Mouse (Mus musculus): ENCODE results near the gene Usp21. TPM values are rescaled to one million over a fixed set of nuclear protein-coding genes. Genes with fewer than 3 reads are reported as not detected.

The Usp21 gene
- polyA plus RNA-seq, 1 experiment from 2014 or later: 91.1 TPM

GRCm38 (mm10) chr1:171263185-171263611, 24.6 kb downstream of the Usp21 start:
- H3K9ac ChIP-seq: no peak overlapping the region
- H3K36me3 ChIP-seq: peaks cover 14% of the 10 kb centered on the region; the same call in 1 of the 2 replicates
- H3K27me3 ChIP-seq: no peaks in the 10 kb centered on the region
- H3K4me2 ChIP-seq (replicated peaks): peak overlapping the region; percentile 46
- no peaks in the 10 kb centered on the region for H3K9me3 ChIP-seq (replicated peaks)
- H3K4me3 ChIP-seq (replicated peaks): peak overlapping the region; percentile 25
- WGBS: 0% methylated on average over 2 of the region's 2 CpGs
- H3K4me1 ChIP-seq: peaks cover 17% of the 10 kb centered on the region
- peak; percentile 88 for ATAC-seq (ENCODE audit: insufficient number of reproducible peaks, low FRiP score, low TSS enrichment, low read depth)
- H3K27ac ChIP-seq (replicated peaks): peak overlapping the region; percentile 91

GRCm38 (mm10) chr1:171262594-171263130, 25.1 kb downstream of the Usp21 start:
- H3K4me3 ChIP-seq (replicated peaks): peak overlapping the region; percentile 25
- 2% methylated on average over 8 of the region's 8 CpGs for WGBS
- ATAC-seq (ENCODE audit: insufficient number of reproducible peaks, low FRiP score, low TSS enrichment, low read depth): peak; percentile 88
- H3K9me3 ChIP-seq (replicated peaks): no peaks in the 10 kb centered on the region
- peaks cover 17% of the 10 kb centered on the region for H3K4me1 ChIP-seq
- H3K9ac ChIP-seq: peak overlapping the region; percentile 7; the same call in 1 of the 2 replicates
- peak overlapping the region; percentile 46 for H3K4me2 ChIP-seq (replicated peaks)
- peaks cover 19% of the 10 kb centered on the region for H3K36me3 ChIP-seq
- no peaks in the 10 kb centered on the region for H3K27me3 ChIP-seq
- H3K27ac ChIP-seq (replicated peaks): peak overlapping the region; percentile 91

- peaks cover 36% of the 10 kb centered on the region for H3K36me3 ChIP-seq
- H3K27ac ChIP-seq (replicated peaks): no peak overlapping the region; the same call in 1 of the 2 replicates
- no peak overlapping the region for H3K4me3 ChIP-seq (replicated peaks)
- H3K4me2 ChIP-seq (replicated peaks): no peak overlapping the region
- H3K4me1 ChIP-seq: peaks cover 19% of the 10 kb centered on the region
- H3K9me3 ChIP-seq (replicated peaks): no peaks in the 10 kb centered on the region
- ATAC-seq (ENCODE audit: insufficient number of reproducible peaks, low FRiP score, low TSS enrichment, low read depth): no peak
- 80% methylated on average over 3 of the region's 3 CpGs for WGBS
- H3K27me3 ChIP-seq: no peaks in the 10 kb centered on the region
- H3K9ac ChIP-seq: no peak overlapping the region
Observed at GRCm38 (mm10) chr1:171260316-171260715, 27.5 kb downstream of the Usp21 start.

DNA sequence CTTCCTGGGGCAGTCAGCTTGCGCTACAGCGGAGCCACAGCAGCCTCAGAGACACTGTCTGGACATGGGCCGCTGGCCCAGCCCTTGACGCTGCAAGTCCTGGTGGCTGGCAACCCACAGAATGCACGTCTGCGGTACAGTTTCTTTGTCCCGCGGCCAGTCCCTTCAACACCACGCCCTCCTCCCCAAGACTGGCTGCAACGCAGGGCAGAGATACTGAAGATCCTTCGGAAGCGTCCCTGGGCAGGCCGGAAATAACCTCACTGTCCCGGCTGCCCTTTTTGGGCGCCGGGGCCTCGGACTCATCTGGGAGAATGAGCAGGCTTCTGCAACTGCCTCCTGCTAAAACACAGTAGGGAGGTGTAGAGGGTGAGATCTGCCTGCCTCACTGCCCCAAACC, 28.9 kb downstream of the Usp21 start:
- no peak overlapping the region for H3K9ac ChIP-seq
- H3K4me2 ChIP-seq (replicated peaks): no peak overlapping the region
- no peaks in the 10 kb centered on the region for H3K9me3 ChIP-seq (replicated peaks)
- no peaks in the 10 kb centered on the region for H3K27me3 ChIP-seq
- H3K27ac ChIP-seq (replicated peaks): no peak overlapping the region
- ATAC-seq (ENCODE audit: insufficient number of reproducible peaks, low FRiP score, low TSS enrichment, low read depth): no peak
- 80% methylated on average over 17 of the region's 17 CpGs for WGBS
- H3K4me3 ChIP-seq (replicated peaks): no peak overlapping the region
- H3K36me3 ChIP-seq: peaks cover 46% of the 10 kb centered on the region
- peaks cover 21% of the 10 kb centered on the region for H3K4me1 ChIP-seq

DNA sequence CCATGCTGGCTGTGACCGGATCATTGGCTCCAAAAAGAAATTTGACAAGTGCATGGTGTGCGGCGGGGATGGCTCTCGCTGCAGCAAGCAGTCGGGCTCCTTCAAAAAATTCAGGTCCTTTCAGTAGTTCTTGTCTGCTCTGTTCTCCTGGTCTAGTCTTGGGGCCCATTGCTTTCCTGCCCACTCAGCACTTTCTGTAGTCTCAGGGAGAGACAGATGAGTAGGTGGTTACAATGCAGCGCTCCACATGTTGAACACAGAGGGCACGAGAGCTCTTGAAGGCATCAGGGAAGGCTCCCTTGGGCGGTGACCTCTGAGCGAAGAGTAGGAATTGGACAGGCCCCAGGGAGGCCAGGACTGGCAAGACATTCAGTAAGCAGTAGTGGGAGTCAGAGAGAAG, 30.0 kb downstream of the Usp21 start:
- H3K27me3 ChIP-seq: no peaks in the 10 kb centered on the region
- H3K4me3 ChIP-seq (replicated peaks): no peak overlapping the region
- H3K27ac ChIP-seq (replicated peaks): no peak overlapping the region
- no peak overlapping the region for H3K9ac ChIP-seq
- peaks cover 25% of the 10 kb centered on the region for H3K4me1 ChIP-seq
- H3K36me3 ChIP-seq: peaks cover 48% of the 10 kb centered on the region
- H3K4me2 ChIP-seq (replicated peaks): no peak overlapping the region
- WGBS: 89% methylated on average over 9 of the region's 9 CpGs
- no peak for ATAC-seq (ENCODE audit: insufficient number of reproducible peaks, low FRiP score, low TSS enrichment, low read depth)
- no peaks in the 10 kb centered on the region for H3K9me3 ChIP-seq (replicated peaks)

DNA sequence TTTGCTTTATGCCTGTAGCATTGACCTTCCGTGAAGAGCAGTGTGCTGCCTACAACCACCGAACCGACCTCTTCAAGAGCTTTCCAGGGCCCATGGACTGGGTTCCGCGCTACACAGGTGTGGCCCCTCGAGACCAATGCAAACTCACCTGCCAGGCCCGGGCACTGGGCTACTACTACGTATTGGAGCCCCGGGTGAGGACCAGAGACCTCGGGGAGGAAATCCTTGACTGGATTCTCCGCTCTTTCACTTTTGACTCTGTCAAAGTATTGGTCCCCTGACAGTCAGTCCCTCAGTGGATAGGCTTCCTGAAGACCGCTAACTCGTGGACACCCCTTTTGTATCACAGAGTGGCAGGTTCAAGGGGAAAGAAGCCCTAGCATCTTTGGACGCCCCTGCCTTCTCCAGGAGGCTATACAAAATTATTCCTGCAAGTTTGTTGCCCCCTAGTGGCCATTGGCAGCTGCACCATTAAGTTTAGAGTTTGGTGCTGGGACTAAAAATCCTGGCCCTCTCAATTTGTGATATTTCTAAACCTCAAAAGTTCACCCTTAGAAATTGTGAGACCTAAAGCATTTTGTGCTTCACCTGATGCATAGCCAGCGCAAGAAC, 30.7 kb downstream of the Usp21 start:
- no peak for ATAC-seq (ENCODE audit: insufficient number of reproducible peaks, low FRiP score, low TSS enrichment, low read depth)
- WGBS: 69% methylated on average over 15 of the region's 15 CpGs

DNA sequence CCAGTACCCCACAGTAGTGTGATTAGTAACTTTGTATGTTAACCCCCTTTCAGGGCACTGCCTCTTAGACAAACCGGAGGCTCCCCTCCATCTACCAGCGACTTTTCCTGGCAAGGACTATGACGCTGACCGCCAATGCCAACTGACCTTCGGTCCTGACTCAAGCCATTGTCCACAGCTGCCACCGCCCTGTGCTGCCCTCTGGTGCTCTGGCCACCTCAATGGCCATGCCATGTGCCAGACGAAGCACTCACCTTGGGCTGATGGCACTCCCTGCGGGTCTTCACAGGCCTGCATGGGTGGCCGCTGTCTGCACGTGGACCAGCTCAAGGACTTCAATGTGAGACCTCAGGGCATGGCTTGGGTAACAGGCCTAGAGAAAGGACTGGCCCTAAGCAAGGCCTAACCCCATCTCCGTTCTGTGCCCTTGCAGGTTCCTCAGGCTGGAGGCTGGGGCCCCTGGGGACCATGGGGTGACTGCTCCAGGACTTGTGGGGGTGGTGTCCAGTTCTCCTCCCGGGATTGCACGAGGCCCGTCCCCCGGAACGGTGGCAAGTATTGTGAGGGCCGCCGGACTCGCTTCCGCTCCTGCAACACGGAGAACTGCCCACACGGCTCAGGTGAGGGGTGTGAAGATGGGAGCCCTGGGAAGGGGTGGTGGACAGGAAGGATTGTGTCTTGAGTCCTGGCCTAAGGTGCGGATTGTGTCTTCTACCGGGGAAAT, 31.5 kb downstream of the Usp21 start:
- Histone ChIP-seq H3K27ac (replicated peaks) (no peak overlapping the region), H3K4me2 (replicated peaks) (no peak overlapping the region), H3K9me3 (replicated peaks) (no peaks in the 10 kb centered on the region), H3K27me3 (no peaks in the 10 kb centered on the region), H3K9ac (peak overlapping the region; percentile 18; the same call in 1 of the 2 replicates), H3K4me3 (replicated peaks) (no peak overlapping the region), H3K36me3 (peaks cover 48% of the 10 kb centered on the region), H3K4me1 (peaks cover 30% of the 10 kb centered on the region)
- no peak for ATAC-seq (ENCODE audit: insufficient number of reproducible peaks, low FRiP score, low TSS enrichment, low read depth)
- 86% methylated on average over 24 of the region's 24 CpGs for WGBS

More for the DNA sequence above, 30.7 kb downstream of the Usp21 start:
- Histone ChIP-seq H3K27ac (replicated peaks) (no peak overlapping the region), H3K4me2 (replicated peaks) (no peak overlapping the region), H3K27me3 (no peaks in the 10 kb centered on the region), H3K9ac (no peak overlapping the region), H3K4me3 (replicated peaks) (no peak overlapping the region), H3K36me3 (peaks cover 48% of the 10 kb centered on the region), H3K9me3 (replicated peaks) (no peaks in the 10 kb centered on the region), H3K4me1 (peaks cover 26% of the 10 kb centered on the region)

GRCm38 (mm10) chr1:171252415-171252814, 35.4 kb downstream of the Usp21 start:
- 32% methylated on average over 17 of the region's 17 CpGs for whole genome bisulfite sequencing
- peaks cover 68% of the 10 kb centered on the region for H3K4me1 ChIP-seq
- peak overlapping the region; percentile 74 for H3K4me2 ChIP-seq (replicated peaks)
- H3K27ac ChIP-seq (replicated peaks): peak overlapping the region; percentile 97
- peak overlapping the region; percentile 50 for H3K4me3 ChIP-seq (replicated peaks)
- no peaks in the 10 kb centered on the region for H3K9me3 ChIP-seq (replicated peaks)
- ATAC-seq (ENCODE audit: insufficient number of reproducible peaks, low FRiP score, low TSS enrichment, low read depth): no peak
- no peaks in the 10 kb centered on the region for H3K27me3 ChIP-seq
- peak overlapping the region; percentile 21 for H3K9ac ChIP-seq
- peaks cover 26% of the 10 kb centered on the region for H3K36me3 ChIP-seq

- no peaks in the 10 kb centered on the region for H3K9me3 ChIP-seq (replicated peaks)
- H3K36me3 ChIP-seq: peaks cover 25% of the 10 kb centered on the region
- ATAC-seq (ENCODE audit: insufficient number of reproducible peaks, low FRiP score, low TSS enrichment, low read depth): peak; percentile 77
- WGBS: 3% methylated on average over 13 of the region's 13 CpGs
- peak overlapping the region; percentile 97 for H3K27ac ChIP-seq (replicated peaks)
- peak overlapping the region; percentile 50 for H3K4me3 ChIP-seq (replicated peaks)
- peak overlapping the region; percentile 31 for H3K9ac ChIP-seq
- peak overlapping the region; percentile 74 for H3K4me2 ChIP-seq (replicated peaks)
- H3K4me1 ChIP-seq: peaks cover 70% of the 10 kb centered on the region
- H3K27me3 ChIP-seq: no peaks in the 10 kb centered on the region
Observed at GRCm38 (mm10) chr1:171251594-171252324, 36.0 kb downstream of the Usp21 start.

GRCm38 (mm10) chr1:171250680-171251593, 36.9 kb downstream of the Usp21 start, which contains the start of gene Ndufs2:
Gene Ndufs2, minus strand, starts transcription at chr1:171251388.
- Histone ChIP-seq H3K4me1 (peaks cover 73% of the 10 kb centered on the region), H3K4me2 (replicated peaks) (peak within 1 kb of the TSS; percentile 74), H3K36me3 (peaks cover 17% of the 10 kb centered on the region), H3K27ac (replicated peaks) (peak within 1 kb of the TSS; percentile 97), H3K27me3 (no peaks in the 10 kb centered on the region), H3K9me3 (replicated peaks) (no peaks in the 10 kb centered on the region), H3K9ac (peak within 1 kb of the TSS; percentile 31), H3K4me3 (replicated peaks) (peak within 1 kb of the TSS; percentile 50)
- ATAC-seq (ENCODE audit: insufficient number of reproducible peaks, low FRiP score, low TSS enrichment, low read depth): 0 out of 2 replicates have a peak, but pooled peaks have one; percentile 13
- WGBS: 8% methylated on average over 26 of the region's 26 CpGs

All from embryonic facial prominence, embryonic 15.5 days (tissue).